Mouse (Mus musculus): Measurements from ENCODE around the gene Lancl2.

The Lancl2 gene

DNA sequence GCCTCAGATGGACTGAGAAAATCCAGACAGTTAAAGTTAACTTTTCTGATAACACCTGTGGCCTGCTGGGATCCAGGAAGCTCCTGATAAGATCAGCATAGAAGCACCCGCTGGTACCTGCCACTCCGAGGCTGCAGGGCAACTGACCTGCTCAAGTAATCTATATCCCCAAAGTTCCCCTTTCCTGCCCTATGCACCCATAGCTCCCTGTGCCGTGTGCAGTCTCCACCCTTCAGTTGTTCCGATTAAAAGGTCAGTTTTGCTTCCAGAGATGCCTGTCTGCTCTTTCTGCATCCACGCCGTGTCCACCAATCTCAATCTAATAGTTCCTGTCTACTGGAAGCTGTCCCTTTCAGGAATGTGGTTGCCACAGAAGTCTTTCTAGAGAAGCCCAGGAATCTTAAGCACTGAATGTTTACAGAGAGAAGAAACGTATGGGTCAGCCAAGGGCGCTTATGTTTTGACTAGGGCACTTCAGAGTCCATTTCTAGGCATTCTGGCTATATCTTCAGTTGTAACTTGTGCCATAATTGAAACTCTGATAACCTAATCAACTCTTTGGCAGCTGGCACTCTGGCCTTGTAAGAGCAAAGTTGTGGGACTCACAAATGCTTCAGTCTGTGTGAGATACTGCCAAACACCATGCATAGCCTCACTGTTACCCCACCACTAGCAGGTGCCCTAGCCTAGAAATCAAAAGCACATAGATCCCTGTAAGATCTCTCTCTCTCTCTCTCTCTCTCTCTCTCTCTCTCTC lies 65.0 kb downstream of the Lancl2 start:
- no peak for DNase-seq (ENCODE audit: low read depth, low spot score)

DNA sequence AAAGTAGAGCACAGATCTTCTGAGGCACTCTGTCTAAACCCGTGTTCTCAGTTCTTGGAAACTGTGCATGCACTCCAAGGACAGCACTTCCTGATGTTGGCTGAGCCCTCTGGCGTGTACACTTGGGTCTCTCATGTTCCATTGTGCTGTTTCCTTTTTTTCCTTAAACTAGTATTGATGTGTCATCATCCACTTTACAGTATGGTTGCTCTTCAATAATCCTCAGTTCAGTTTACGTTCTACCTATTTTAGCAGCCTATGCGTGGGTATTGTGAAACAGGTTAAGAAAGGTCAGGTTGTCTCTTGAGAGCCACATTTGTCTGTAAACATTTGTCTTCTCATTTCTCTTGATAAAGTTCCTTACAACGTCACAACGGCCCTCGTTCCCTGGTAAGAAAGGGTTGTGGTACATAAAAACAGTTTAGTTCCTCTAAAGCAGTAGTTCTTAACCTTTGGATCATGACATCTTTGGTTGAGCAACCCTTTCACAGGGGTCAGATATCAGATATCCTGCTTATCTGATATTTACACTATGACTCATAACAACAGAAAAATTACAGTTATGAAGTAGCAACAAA lies 66.7 kb downstream of the Lancl2 start:
- DNase-seq (ENCODE audit: low read depth, low spot score): no peak

DNA sequence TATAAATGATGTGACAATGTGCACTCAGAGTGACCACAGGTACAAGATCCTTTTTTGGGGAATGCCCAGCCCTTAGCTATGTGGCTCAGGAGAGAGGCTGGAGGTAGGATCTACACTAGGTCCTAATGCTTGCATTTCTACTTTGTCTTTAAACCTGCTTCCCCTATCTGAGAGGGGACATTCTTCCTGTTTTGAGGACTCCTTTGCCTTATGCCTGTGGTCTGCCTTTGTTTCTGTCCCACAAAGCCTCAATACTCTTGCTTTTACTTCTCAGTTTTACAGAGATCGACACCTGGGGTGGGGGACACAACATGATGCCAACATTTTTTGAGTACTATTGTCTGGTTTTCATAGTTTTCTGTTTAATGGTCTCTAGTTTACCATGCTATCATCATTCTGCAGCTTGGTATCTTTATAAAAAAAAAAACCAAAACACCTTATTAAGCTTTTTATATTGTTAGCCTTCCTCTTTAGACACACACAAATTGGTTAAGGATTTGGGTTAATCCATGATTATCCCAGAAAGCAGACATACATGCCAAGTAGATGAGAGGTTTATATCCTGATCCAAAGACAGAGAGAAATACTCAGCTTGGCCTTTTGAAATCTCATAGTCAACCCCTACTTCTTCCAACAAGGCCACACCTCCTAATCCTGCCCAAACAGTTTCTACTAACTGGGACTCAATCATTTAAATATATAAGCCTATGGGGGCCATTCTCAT lies 68.3 kb downstream of the Lancl2 start:
- DNase-seq (ENCODE audit: low read depth, low spot score): no peak

DNA sequence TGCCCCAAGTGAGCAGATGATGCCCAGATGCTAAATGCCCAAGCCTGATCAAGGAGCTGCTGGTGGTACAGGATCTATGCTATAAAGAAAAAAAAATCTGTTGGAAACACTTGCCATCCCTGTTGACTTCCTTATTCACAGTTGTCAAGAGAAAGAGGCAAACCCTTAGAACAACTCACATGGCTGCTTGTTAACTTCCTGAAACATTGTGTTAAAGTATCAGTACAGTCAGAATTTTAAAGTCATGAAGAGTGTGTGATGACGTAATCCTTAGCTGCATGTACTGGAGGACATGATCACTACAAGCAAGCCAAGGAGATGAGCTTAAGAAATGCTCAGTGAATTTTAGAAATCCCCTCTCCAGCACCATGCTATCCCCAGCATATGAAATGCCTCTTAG lies 71.5 kb downstream of the Lancl2 start:
- DNase-seq (ENCODE audit: low read depth, low spot score): no peak

DNA sequence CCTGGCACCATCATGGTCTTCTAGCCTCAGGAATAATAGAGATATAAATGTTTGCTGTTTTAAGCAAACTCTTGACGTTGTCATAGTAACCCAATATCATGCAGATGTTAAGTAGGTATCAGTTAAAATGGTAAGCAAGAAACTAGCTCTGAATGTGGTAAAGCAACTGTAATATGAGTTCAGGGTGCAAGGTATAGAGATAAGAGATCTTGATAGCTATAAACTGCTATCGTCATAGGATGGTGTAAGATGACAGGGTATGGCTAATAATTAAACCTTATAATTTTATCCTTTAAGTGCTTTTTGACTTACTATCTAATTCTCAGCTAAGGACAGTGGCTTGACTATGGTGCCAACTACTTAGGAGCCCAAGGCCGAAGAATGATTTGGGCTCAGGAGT lies 78.0 kb downstream of the Lancl2 start:
- no peak for DNase-seq (ENCODE audit: low read depth, low spot score)

DNA sequence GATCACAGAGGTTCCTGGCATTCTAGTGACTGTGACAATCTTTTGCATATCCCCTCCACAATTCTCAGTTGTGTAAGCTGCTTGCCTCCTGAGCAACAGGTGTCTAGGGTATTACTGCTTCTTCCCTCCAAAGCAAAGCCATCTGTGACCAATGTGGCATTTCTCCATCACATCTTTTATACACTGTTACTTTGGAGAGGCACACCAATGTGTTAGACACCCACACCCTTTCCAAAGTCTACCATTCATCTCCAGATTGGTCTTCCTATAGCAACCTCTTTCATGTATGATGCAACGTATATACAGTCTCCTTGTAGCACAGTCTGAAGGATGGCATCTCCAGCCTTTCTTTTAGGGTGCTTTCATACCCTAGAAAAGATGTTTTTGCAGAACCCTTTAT lies 80.3 kb downstream of the Lancl2 start:
- DNase-seq (ENCODE audit: low read depth, low spot score): no peak

DNA sequence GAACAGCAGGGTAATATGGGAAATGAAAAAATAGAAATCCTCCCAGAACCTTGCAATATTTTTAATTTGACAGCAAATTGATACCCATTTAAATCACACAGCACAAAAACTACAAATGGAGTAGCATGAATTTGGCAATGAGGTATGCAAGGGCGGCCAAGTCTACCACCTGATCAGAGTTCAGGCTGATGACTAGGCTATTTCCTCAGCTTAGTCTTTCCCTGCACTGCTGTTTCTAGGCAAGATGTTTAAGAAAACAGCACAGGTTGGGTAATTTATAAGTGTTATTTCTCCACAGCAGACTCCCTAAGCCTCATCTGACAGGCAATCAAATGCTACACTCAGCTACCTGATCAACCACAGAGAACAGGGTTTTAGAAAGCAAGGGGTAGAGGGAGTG lies 81.9 kb downstream of the Lancl2 start:
- DNase-seq (ENCODE audit: low read depth, low spot score): no peak

DNA sequence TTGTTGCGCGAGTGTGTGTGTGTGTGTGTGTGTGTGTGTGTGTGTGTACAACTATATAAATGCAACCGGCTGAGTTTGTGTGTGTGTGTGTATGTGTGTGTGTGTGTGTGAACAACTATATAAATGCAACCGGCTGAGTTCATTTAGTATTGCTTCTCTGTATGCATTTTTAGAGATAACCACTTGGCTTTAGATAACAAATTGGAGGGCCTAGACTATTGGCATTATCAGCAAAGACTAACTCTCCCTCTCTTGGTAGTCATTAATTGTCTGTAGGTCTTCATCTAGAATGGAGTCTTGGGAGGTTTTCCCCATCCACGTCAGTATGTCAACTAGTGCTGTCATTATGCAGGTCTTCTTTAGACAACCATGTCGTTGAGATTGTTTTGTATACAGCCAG lies 85.0 kb downstream of the Lancl2 start:
- DNase-seq (ENCODE audit: low read depth, low spot score): no peak

All from CD4-positive, CD25-positive, alpha-beta regulatory T cell, adult 2 months (primary cell).